Mouse (Mus musculus): ENCODE results near the gene Smpdl3b.
"Not testable (repeated sequence)": the region's sequence is repeated elsewhere in the genome, so short reads cannot be mapped to it uniquely, and the experiment has no call there.

Gene Smpdl3b

GRCm38 (mm10) chr4:132778562-132779201 lies 21.6 kb upstream of the Smpdl3b start:
- DNase-seq, result no peak

- DNase-seq, result peak; percentile 33 to 40
Observed at GRCm38 (mm10) chr4:132776764-132777163, 19.7 kb upstream of the Smpdl3b start.

GRCm38 (mm10) chr4:132774905-132775304 lies 17.9 kb upstream of the Smpdl3b start:
- DNase-seq, result no peak

GRCm38 (mm10) chr4:132771776-132772175 lies 14.7 kb upstream of the Smpdl3b start:
- DNase-seq, result no peak

GRCm38 (mm10) chr4:132767914-132768876 lies 11.1 kb upstream of the Smpdl3b start, which contains the start of gene Rpa2:
TSS of gene Rpa2 (plus strand) at chr4:132768332.
- DNase-seq, result peak; percentile 92 to 98

- not testable (repeated sequence) for DNase-seq
Observed at GRCm38 (mm10) chr4:132763125-132763524, 6.1 kb upstream of the Smpdl3b start.

- no peak for DNase-seq
Observed at GRCm38 (mm10) chr4:132762602-132763001, 5.5 kb upstream of the Smpdl3b start.

- DNase-seq, result no peak
Observed at GRCm38 (mm10) chr4:132760296-132760695, 3.2 kb upstream of the Smpdl3b start.

GRCm38 (mm10) chr4:132757633-132758351 lies 740 bp upstream of the Smpdl3b start:
- no peak for DNase-seq

GRCm38 (mm10) chr4:132752992-132753391 lies 4.1 kb downstream of the Smpdl3b start:
- no peak for DNase-seq

- no peak for DNase-seq
Observed at GRCm38 (mm10) chr4:132749258-132749982, 7.6 kb downstream of the Smpdl3b start.

GRCm38 (mm10) chr4:132748778-132749177 lies 8.3 kb downstream of the Smpdl3b start:
- no peak for DNase-seq

- peak in 1 of 2 experiments; percentile 30 for DNase-seq
Observed at GRCm38 (mm10) chr4:132747664-132748259, 9.3 kb downstream of the Smpdl3b start.

- DNase-seq, result no peak
Observed at GRCm38 (mm10) chr4:132746911-132747517, 10.0 kb downstream of the Smpdl3b start.

- DNase-seq, result no peak
Observed at GRCm38 (mm10) chr4:132743992-132744911, 12.8 kb downstream of the Smpdl3b start.

- no peak for DNase-seq
Observed at GRCm38 (mm10) chr4:132741491-132741890, 15.6 kb downstream of the Smpdl3b start.

GRCm38 (mm10) chr4:132737154-132737553 lies 19.9 kb downstream of the Smpdl3b start:
- not testable (repeated sequence) for DNase-seq

GRCm38 (mm10) chr4:132735894-132736293 lies 21.2 kb downstream of the Smpdl3b start:
- DNase-seq, result no peak

- DNase-seq, result no peak
Observed at GRCm38 (mm10) chr4:132735389-132735788, 21.7 kb downstream of the Smpdl3b start.

- no peak for DNase-seq
Observed at GRCm38 (mm10) chr4:132734766-132735165, 22.3 kb downstream of the Smpdl3b start.
